Mouse (Mus musculus): ENCODE data around the gene Trmt10a. TPM values are rescaled to one million over a fixed set of nuclear protein-coding genes. Genes with fewer than 3 reads are reported as not detected.

The Trmt10a gene
- polyA plus RNA-seq, 1 experiment from 2014 or later, result 12.9 TPM

Other genes with a start within 250 kb of the Trmt10a start
- gene Lamtor3, start 224.9 kb upstream of the Trmt10a start, polyA plus RNA-seq (2015; fragmentation: Nextera tagmentation; extraction: Ambion mirVana), result 135 and 139 TPM in 2 replicates
- gene Dapp1, start 161.9 kb upstream of the Trmt10a start, polyA plus RNA-seq (2015; fragmentation: Nextera tagmentation; extraction: Ambion mirVana), result 23.2 and 23.7 TPM in 2 replicates
- gene 1110002E22Rik, start 78.4 kb upstream of the Trmt10a start, polyA plus RNA-seq (2015; fragmentation: Nextera tagmentation; extraction: Ambion mirVana), result 0.14 and 0.18 TPM in 2 replicates
- gene Gm5105, start 76.1 kb upstream of the Trmt10a start, polyA plus RNA-seq (2015; fragmentation: Nextera tagmentation; extraction: Ambion mirVana), result 0.24 and 0.31 TPM in 2 replicates
- 228 and 249 TPM in 2 replicates for gene Mttp, start 1.5 kb downstream of the Trmt10a start, polyA plus RNA-seq (2015; fragmentation: Nextera tagmentation; extraction: Ambion mirVana)
- 0.20 TPM in 1 of 2 replicates, not detected in the other for gene 4930579F01Rik, start 50.4 kb downstream of the Trmt10a start, polyA plus RNA-seq (2015; fragmentation: Nextera tagmentation; extraction: Ambion mirVana)
- 0.21 and 0.30 TPM in 2 replicates for gene Adh7, start 74.3 kb downstream of the Trmt10a start, polyA plus RNA-seq (2015; fragmentation: Nextera tagmentation; extraction: Ambion mirVana)
- 396 and 436 TPM in 2 replicates for gene Adh1, start 117.5 kb downstream of the Trmt10a start, polyA plus RNA-seq (2015; fragmentation: Nextera tagmentation; extraction: Ambion mirVana)
- gene Adh6a, start 169.8 kb downstream of the Trmt10a start, polyA plus RNA-seq (2015; fragmentation: Nextera tagmentation; extraction: Ambion mirVana), result 1.7 and 2.3 TPM in 2 replicates
- 0.16 and 0.19 TPM in 2 replicates for gene Adh6b, start 198.3 kb downstream of the Trmt10a start, polyA plus RNA-seq (2015; fragmentation: Nextera tagmentation; extraction: Ambion mirVana)

Data from intestine, embryonic 15.5 days (tissue).